Mouse (Mus musculus): ENCODE measurements around the gene Tbx15. TPM values are rescaled to one million over a fixed set of nuclear protein-coding genes. Genes with fewer than 3 reads are reported as not detected.

Gene Tbx15
- total and polyA plus RNA-seq, 2 experiments from 2014 or later: 0.64 to 4.3 TPM

DNA sequence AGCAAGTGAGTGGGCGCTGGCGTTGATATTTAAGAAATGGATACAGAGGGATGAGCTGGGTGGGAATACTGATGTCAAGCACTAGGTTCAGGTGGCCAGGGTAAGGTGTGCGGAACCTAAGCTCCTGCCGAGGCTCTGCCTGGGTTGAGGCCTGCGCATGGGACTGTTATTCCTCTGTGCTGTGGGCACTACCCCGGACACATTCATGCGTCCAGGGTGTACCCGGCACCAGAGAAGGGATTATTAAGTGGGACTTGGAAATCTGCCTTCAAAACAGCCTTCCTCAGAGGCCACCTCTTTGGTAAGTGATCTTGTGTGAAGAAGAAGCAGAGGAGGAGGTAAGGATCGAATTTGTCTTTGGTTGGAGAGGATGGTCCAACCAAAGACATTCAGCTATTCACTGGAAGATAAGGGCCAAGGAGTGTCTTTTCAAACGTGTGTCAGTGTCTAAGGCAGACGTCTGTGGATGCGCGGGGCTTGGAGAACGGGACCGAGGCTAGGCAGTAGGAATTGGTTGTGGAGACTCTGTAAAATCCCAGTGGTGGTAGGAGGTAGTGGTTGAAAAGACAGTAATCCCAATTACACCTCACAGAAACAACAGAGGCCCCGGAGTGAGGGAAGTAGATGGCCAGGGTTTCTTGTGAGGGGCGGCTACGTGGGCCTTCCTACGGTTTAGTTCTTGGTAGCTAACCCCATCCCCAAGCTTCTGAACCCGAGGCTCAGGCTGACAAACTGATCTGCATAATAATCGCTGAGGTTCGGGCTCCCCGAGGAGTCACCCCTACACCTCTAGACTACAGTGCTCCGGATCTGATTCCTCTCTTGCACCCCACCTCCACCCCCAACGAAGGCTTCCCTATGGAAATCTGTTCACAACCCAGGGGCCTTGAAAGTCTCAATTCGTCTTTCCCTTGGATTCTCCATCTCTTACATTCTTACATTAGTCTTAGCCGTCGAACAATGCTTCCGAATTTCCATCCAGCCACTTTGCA lies 17.7 kb downstream of the Tbx15 start:
- no peak overlapping the region for H3K27ac ChIP-seq
- no peaks in the 10 kb centered on the region for H3K9me3 ChIP-seq (ENCODE audit: low read length)
- H3K4me3 ChIP-seq (ENCODE audit: low read length): no peak overlapping the region
- no peak for ATAC-seq
- no peak overlapping the region for H3K9ac ChIP-seq (replicated peaks; ENCODE audit: low read length)
- no peak overlapping the region for H3K4me2 ChIP-seq (ENCODE audit: low read depth, low read length)
- 7% methylated on average over 29 of the region's 29 CpGs for WGBS
- H3K36me3 ChIP-seq (ENCODE audit: insufficient read depth, low read length): no peaks in the 10 kb centered on the region
- no peak for DNase-seq (ENCODE audit: low spot score)
- peaks cover 91% of the 10 kb centered on the region for H3K27me3 ChIP-seq (ENCODE audit: insufficient read depth, low read length)
- TF ChIP-seq CTCF (IDR thresholded peaks at IDR 0.05; ENCODE audit: low read depth): no peak
- H3K4me1 ChIP-seq (ENCODE audit: insufficient read depth, low read length): no peaks in the 10 kb centered on the region

DNA sequence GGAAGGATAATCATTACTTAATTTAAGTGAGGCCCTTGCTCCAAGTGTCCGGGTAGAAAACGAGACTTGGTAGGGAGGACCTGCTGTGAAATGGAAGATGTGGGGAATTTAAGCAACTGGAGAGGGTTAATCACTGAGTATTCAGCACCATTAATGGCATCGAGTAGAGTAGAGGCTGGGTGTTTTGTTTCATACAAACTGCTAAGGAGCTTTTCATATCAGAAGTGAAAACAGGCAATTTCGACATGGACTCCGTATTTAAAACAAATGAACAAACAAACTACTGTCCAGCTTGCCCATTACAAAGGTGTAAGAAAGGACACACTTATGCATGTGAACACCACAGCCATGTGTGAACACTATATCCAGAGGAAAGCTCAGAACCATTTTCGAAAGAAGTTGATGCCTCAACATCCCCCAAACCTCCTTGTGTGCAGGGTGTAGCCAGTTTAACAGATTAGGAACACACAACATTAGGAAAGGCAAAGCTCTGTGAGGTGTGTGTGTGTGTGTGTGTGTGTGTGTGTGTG lies 19.6 kb downstream of the Tbx15 start:
- Histone ChIP-seq H3K36me3 (ENCODE audit: insufficient read depth, low read length) (no peaks in the 10 kb centered on the region), H3K9me3 (ENCODE audit: low read length) (no peaks in the 10 kb centered on the region), H3K4me3 (ENCODE audit: low read length) (no peak overlapping the region), H3K27me3 (ENCODE audit: insufficient read depth, low read length) (peaks cover 95% of the 10 kb centered on the region), H3K9ac (replicated peaks; ENCODE audit: low read length) (no peak overlapping the region), H3K27ac (no peak overlapping the region), H3K4me2 (ENCODE audit: low read depth, low read length) (no peak overlapping the region), H3K4me1 (ENCODE audit: insufficient read depth, low read length) (no peaks in the 10 kb centered on the region)
- ATAC-seq (no peak), DNase-seq (ENCODE audit: low spot score) (no peak)
- TF ChIP-seq CTCF (IDR thresholded peaks at IDR 0.05; ENCODE audit: low read depth): no peak
- 7% methylated on average over 6 of the region's 6 CpGs for WGBS

DNA sequence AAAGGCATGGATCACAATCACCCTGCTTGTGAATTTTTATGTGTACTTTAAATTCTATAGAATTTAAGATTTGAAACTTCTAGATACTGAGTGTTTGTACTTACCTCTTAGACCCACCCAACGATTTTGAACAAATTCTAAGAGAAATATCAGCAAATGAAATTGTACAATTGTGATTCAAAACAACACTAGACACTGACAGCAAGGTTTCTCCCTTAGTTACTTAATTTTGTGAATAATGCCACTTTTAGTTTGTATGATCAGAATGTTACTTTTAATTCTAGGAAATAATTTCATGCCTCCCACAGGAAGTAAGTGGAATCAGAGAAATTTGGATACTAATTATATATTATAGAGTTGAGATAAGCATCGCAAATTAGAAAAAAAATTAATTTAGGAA lies 20.2 kb downstream of the Tbx15 start:
- no peak for DNase-seq (ENCODE audit: low spot score)
- 34% methylated on average over 2 of the region's 2 CpGs for WGBS
- peaks cover 91% of the 10 kb centered on the region for H3K27me3 ChIP-seq (ENCODE audit: insufficient read depth, low read length)
- H3K4me3 ChIP-seq (ENCODE audit: low read length): no peak overlapping the region
- no peak overlapping the region for H3K9ac ChIP-seq (replicated peaks; ENCODE audit: low read length)
- H3K36me3 ChIP-seq (ENCODE audit: insufficient read depth, low read length): no peaks in the 10 kb centered on the region
- no peaks in the 10 kb centered on the region for H3K9me3 ChIP-seq (ENCODE audit: low read length)
- no peaks in the 10 kb centered on the region for H3K4me1 ChIP-seq (ENCODE audit: insufficient read depth, low read length)
- no peak overlapping the region for H3K27ac ChIP-seq
- TF ChIP-seq CTCF (IDR thresholded peaks at IDR 0.05; ENCODE audit: low read depth): no peak
- no peak for ATAC-seq
- no peak overlapping the region for H3K4me2 ChIP-seq (ENCODE audit: low read depth, low read length)

DNA sequence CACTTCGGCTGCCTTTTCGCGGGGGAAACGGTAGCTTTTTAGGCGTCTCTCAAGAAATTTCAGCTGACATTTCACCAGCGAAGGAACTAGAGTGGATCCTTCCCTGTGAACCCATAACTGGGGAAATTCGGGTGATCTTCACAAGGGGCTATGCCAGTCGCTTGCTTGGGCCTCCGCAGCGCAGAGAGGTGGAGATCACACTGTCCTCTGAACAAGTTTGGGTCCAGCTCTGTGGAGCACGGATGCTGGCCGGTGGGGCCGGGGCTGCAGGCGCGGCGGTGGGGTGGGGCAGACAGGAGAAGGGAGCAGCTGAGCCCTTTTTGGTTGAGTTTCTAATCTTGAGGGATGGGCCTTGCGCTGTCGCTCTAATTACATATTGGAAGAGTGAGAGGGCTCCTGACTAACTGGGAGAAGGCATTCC lies 21.2 kb downstream of the Tbx15 start:
- ATAC-seq: no peak
- Histone ChIP-seq H3K4me1 (ENCODE audit: insufficient read depth, low read length) (no peaks in the 10 kb centered on the region), H3K4me3 (ENCODE audit: low read length) (no peak overlapping the region), H3K9me3 (ENCODE audit: low read length) (no peaks in the 10 kb centered on the region), H3K9ac (replicated peaks; ENCODE audit: low read length) (no peak overlapping the region), H3K4me2 (ENCODE audit: low read depth, low read length) (no peak overlapping the region), H3K36me3 (ENCODE audit: insufficient read depth, low read length) (no peaks in the 10 kb centered on the region), H3K27ac (no peak overlapping the region), H3K27me3 (ENCODE audit: insufficient read depth, low read length) (peaks cover 86% of the 10 kb centered on the region)
- TF ChIP-seq CTCF (IDR thresholded peaks at IDR 0.05; ENCODE audit: low read depth): no peak
- WGBS: 3% methylated on average over 18 of the region's 18 CpGs
- no peak for DNase-seq (ENCODE audit: low spot score)

DNA sequence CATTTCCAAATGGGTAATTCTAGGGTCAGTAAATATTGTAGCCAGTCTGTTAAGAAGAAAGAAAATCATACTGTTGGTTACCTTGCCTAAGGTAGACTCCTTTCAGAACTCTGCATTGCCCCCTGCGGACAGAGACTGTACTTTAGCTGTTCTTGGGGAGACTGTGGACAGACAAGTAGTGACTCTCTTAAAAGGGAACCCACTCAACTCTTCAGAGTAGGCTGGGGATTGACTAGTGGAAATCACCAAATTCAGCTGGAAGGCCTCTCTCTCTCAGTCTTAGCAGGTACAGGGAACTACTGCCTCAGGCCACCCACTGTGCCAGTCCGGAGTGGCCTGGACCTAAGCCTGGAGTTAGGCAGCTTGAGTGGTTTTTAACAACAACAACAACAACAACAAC lies 21.8 kb downstream of the Tbx15 start:
- no peak overlapping the region for H3K4me2 ChIP-seq (ENCODE audit: low read depth, low read length)
- H3K9ac ChIP-seq (replicated peaks; ENCODE audit: low read length): no peak overlapping the region
- no peak overlapping the region for H3K4me3 ChIP-seq (ENCODE audit: low read length)
- H3K27me3 ChIP-seq (ENCODE audit: insufficient read depth, low read length): peaks cover 84% of the 10 kb centered on the region
- no peak for TF ChIP-seq CTCF (IDR thresholded peaks at IDR 0.05; ENCODE audit: low read depth)
- no peaks in the 10 kb centered on the region for H3K36me3 ChIP-seq (ENCODE audit: insufficient read depth, low read length)
- DNase-seq (ENCODE audit: low spot score) (no peak), ATAC-seq (no peak)
- no peaks in the 10 kb centered on the region for H3K4me1 ChIP-seq (ENCODE audit: insufficient read depth, low read length)
- WGBS: 3% methylated on average over 2 of the region's 2 CpGs
- no peaks in the 10 kb centered on the region for H3K9me3 ChIP-seq (ENCODE audit: low read length)
- H3K27ac ChIP-seq: no peak overlapping the region

DNA sequence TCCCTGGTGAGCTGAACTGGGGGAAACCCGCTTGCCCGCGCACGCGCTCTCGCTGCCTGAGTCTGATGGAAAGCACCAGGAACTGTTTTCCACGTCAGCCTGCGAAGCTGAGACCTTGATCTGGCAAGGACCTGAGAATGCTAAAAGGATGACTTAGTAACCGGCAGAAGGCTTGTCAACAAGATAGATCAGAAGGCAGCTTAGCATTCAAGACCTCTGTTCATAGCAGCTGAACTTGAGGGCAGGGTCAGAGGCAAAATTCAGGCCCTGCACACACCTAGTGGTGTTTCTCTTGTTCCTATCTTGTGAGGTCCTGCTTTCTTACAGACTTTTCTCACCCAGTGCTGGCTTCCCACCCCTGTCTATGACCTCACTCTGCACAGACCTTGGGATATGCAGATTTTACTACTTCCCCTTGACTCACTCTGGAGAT lies 23.3 kb downstream of the Tbx15 start:
- no peak overlapping the region for H3K27ac ChIP-seq
- H3K4me2 ChIP-seq (ENCODE audit: low read depth, low read length): no peak overlapping the region
- TF ChIP-seq CTCF (IDR thresholded peaks at IDR 0.05; ENCODE audit: low read depth): no peak
- H3K4me3 ChIP-seq (ENCODE audit: low read length): no peak overlapping the region
- peaks cover 69% of the 10 kb centered on the region for H3K27me3 ChIP-seq (ENCODE audit: insufficient read depth, low read length)
- H3K9ac ChIP-seq (replicated peaks; ENCODE audit: low read length): no peak overlapping the region
- no peaks in the 10 kb centered on the region for H3K9me3 ChIP-seq (ENCODE audit: low read length)
- H3K36me3 ChIP-seq (ENCODE audit: insufficient read depth, low read length): no peaks in the 10 kb centered on the region
- DNase-seq (ENCODE audit: low spot score) (no peak), ATAC-seq (no peak)
- 17% methylated on average over 9 of the region's 9 CpGs for WGBS
- no peaks in the 10 kb centered on the region for H3K4me1 ChIP-seq (ENCODE audit: insufficient read depth, low read length)

DNA sequence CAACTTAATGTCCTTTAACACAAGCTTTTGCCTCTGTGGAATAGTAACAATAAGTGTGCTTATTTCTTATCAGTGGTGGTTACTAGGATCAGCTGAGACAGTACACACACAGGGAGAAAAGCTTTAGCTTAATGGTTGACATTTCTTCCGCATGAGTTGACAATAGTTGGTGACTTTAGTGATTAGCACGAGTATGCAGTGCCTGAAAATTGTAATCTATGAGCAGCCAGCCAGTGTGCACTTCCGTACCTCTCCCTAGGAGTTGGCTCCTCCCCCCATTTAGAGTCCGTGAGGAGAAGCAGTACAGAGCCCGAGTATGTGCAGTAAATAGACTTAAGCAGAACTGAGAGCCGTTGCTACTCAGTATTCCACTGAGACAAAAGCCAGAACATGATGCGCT lies 24.5 kb downstream of the Tbx15 start:
- H3K27ac ChIP-seq: no peak overlapping the region
- H3K9me3 ChIP-seq (ENCODE audit: low read length): no peaks in the 10 kb centered on the region; the same call in 1 of the 2 replicates
- no peak overlapping the region for H3K4me3 ChIP-seq (ENCODE audit: low read length)
- H3K4me1 ChIP-seq (ENCODE audit: insufficient read depth, low read length): no peaks in the 10 kb centered on the region
- no peaks in the 10 kb centered on the region for H3K36me3 ChIP-seq (ENCODE audit: insufficient read depth, low read length)
- DNase-seq (ENCODE audit: low spot score): no peak
- H3K4me2 ChIP-seq (ENCODE audit: low read depth, low read length): no peak overlapping the region
- H3K9ac ChIP-seq (replicated peaks; ENCODE audit: low read length): no peak overlapping the region
- peaks cover 57% of the 10 kb centered on the region for H3K27me3 ChIP-seq (ENCODE audit: insufficient read depth, low read length)
- 28% methylated on average over 7 of the region's 7 CpGs for WGBS
- no peak for TF ChIP-seq CTCF (IDR thresholded peaks at IDR 0.05; ENCODE audit: low read depth)
- no peak for ATAC-seq

All from hindbrain, postnatal 0 days (tissue).